Mouse (Mus musculus) limb, embryonic 12.5 days (tissue): Measurements from ENCODE around the gene Gm26558. TPM values are rescaled to one million over a fixed set of nuclear protein-coding genes. Genes with fewer than 3 reads are reported as not detected.

Experiments used
- ATAC-seq: fragments of 200-750 bp; cut with Nextera tagmentation; 2 replicates; pipeline ENCODE4 v1.8.0; 2017; ENCODE audit warnings: low read depth, moderate TSS enrichment; ENCODE audit not compliant: insufficient number of reproducible peaks, insufficient read depth, low FRiP score, low TSS enrichment
- H3K27ac ChIP-seq: fragments of 300-500 bp; sonication (generic); 2 replicates; pipeline ENCODE4 v1.5.1; 2016; ENCODE audit warnings: mild to moderate bottlenecking, moderate library complexity
- H3K27me3 ChIP-seq: fragments of 300-500 bp; sonication (generic); 2 replicates; pipeline ENCODE4 v1.6.1; 2016; ENCODE audit warnings: mild to moderate bottlenecking, moderate library complexity
- H3K36me3 ChIP-seq: fragments of 300-500 bp; sonication (generic); 2 replicates; pipeline ENCODE4 v1.6.1; 2016; ENCODE audit warnings: mild to moderate bottlenecking, moderate library complexity
- H3K4me1 ChIP-seq: fragments of 300-500 bp; sonication (generic); replicated peaks from 2 replicates; pipeline ENCODE4 v1.6.1; 2016
- H3K4me2 ChIP-seq: fragments of 300-500 bp; sonication (generic); 2 replicates; pipeline ENCODE4 v1.6.1; 2016; ENCODE audit warnings: mild to moderate bottlenecking, moderate library complexity
- H3K4me3 ChIP-seq: fragments of 300-500 bp; sonication (generic); replicated peaks from 2 replicates; pipeline ENCODE4 v1.5.1; 2016; ENCODE audit warnings: mild to moderate bottlenecking
- H3K9ac ChIP-seq: fragments of 300-500 bp; sonication (generic); replicated peaks from 2 replicates; pipeline ENCODE4 v1.6.1; 2016; ENCODE audit warnings: mild to moderate bottlenecking, moderate library complexity
- H3K9me3 ChIP-seq: fragments of 300-500 bp; sonication (generic); 2 replicates; pipeline ENCODE4 v1.6.1; 2016; ENCODE audit warnings: mild to moderate bottlenecking, moderate library complexity
- WGBS: fragments of 180-500 bp; shearing (Covaris S2); methylation state at CpG from one replicate; pipeline ENCODE4 v1.1.7; 2016; 5-methylcytosine and 5-hydroxymethylcytosine counted together
- polyA plus RNA-seq: library from polyadenylated mRNA; unstranded; fragments of >200 nt; fragmentation: Nextera tagmentation; extraction: Ambion mirVana; gene quantifications from 2 replicates; pipeline ENCODE4 v1.2.1, GENCODE M21; 2016

Gm26558 gene
- polyA plus RNA-seq, 1 experiment from 2014 or later, result 5.9 TPM

DNA sequence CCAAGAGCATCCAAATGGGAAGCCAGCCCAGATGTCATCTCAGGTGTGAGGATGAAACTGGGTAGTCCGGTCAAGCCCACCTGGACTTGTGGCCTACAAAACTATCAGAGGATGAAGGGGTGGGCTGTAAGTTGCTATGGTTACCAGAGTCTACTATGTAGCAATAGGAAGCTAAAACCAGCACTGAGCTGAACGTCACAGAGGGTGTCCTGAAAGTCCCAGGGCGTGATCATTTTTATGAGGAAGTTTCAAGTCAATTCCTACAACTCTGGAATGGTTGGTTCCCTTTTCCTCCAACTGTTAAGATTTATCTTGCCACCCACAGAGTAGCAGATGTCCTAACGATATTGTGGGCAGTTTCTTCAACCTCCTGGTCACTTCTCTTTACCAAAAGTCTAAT, 39.7 kb downstream of the Gm26558 start:
- Histone ChIP-seq H3K27me3 (peaks cover 21% of the 10 kb centered on the region), H3K36me3 (no peaks in the 10 kb centered on the region), H3K4me2 (no peak overlapping the region), H3K9me3 (no peaks in the 10 kb centered on the region), H3K27ac (no peak overlapping the region), H3K4me1 (0 out of 2 replicates have a peak, but pooled peaks cover 8% of the 10 kb centered on the region), H3K4me3 (no peak overlapping the region), H3K9ac (no peak overlapping the region)
- 66% methylated on average over 4 of the region's 4 CpGs for WGBS
- ATAC-seq, result no peak; the same call in 1 of the 2 replicates

DNA sequence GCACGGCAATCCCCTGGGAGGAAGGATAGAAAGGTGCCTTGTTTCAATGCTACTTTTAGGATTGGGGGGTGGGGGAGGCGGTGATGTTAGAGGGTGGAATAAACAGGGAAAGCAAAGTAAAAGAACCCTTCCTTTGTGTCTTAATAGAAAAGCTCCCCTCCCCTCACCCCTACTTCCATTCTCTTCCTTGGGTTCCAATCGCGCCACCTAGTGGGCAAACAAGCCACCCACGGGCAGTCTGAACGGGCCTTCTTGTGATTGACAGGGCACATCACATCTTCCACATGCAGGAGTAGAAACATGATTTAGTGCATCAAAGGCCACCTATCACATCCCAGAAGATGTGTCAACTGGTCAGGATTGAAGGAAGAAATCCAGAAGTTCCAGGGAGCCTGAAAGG, 41.7 kb downstream of the Gm26558 start:
- no peaks in the 10 kb centered on the region for H3K9me3 ChIP-seq
- peak overlapping the region; percentile 58 for H3K27ac ChIP-seq
- 0 out of 2 replicates have a peak, but pooled peaks cover 8% of the 10 kb centered on the region for H3K4me1 ChIP-seq
- H3K9ac ChIP-seq, result no peak overlapping the region
- H3K27me3 ChIP-seq, result peaks cover 19% of the 10 kb centered on the region
- H3K4me3 ChIP-seq, result no peak overlapping the region
- no peak overlapping the region for H3K4me2 ChIP-seq
- 21% methylated on average over 6 of the region's 6 CpGs for WGBS
- H3K36me3 ChIP-seq, result no peaks in the 10 kb centered on the region
- ATAC-seq, result no peak

DNA sequence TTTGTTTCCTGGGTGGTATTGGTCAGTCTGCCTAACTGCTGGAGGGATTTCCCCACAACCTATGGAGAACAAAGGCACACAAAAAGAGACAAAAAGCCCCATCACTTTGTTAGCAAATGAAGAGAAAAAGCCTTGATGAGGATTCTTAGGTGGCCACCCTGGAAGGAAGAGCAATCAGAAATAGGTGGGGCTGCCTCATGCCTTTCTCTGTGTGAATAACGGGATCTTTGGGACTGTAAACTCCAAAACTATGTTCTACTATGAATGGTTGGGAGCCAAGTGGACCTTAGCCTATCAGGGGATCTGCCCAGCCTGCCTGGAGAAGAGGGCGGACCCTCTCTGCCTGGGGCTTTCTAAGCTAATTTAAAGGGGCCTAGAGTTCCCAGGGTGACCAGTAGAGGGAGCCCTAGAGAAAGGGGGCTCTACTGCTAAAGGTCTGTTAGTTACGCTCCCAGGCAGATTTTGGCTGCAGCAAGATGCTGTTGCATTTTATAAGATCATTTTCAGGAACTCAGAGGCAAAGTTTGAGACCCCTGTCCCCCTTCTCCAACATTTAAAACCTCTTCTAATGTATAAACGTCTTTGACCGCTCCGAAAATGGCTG, 42.6 kb downstream of the Gm26558 start:
- Histone ChIP-seq H3K9ac (no peak overlapping the region), H3K4me1 (0 out of 2 replicates have a peak, but pooled peaks cover 8% of the 10 kb centered on the region), H3K4me3 (no peak overlapping the region), H3K9me3 (no peaks in the 10 kb centered on the region), H3K36me3 (no peaks in the 10 kb centered on the region), H3K27ac (peak overlapping the region; percentile 58), H3K4me2 (no peak overlapping the region), H3K27me3 (peaks cover 11% of the 10 kb centered on the region)
- 83% methylated on average over 6 of the region's 6 CpGs for WGBS
- no peak for ATAC-seq

DNA sequence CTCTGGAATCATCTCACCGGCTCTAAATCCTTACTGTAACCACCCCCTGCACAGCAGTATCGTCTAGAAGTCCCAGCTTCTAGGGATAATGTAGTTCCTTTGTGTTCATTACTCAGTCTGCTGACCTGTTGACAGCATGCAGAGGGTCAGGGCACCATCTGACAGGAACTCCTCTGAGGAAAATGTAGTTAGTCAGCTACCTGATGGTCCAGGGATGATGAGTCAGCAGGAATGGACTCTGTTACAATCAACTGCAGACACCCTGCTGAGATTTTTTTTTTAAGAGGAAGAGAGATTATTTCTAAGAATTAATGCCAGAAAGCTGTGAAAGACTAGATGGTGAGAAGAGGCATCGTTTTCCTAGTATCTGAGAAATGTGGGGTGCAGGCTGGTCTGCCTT, 45.3 kb downstream of the Gm26558 start:
- Histone ChIP-seq H3K4me2 (no peak overlapping the region), H3K27ac (no peak overlapping the region), H3K36me3 (no peaks in the 10 kb centered on the region), H3K4me1 (0 out of 2 replicates have a peak, but pooled peaks cover 8% of the 10 kb centered on the region), H3K27me3 (0 out of 2 replicates have a peak, but pooled peaks cover 3% of the 10 kb centered on the region), H3K9ac (no peak overlapping the region), H3K4me3 (no peak overlapping the region), H3K9me3 (no peaks in the 10 kb centered on the region)
- WGBS, result 66% methylated on average over 3 of the region's 3 CpGs
- no peak for ATAC-seq

DNA sequence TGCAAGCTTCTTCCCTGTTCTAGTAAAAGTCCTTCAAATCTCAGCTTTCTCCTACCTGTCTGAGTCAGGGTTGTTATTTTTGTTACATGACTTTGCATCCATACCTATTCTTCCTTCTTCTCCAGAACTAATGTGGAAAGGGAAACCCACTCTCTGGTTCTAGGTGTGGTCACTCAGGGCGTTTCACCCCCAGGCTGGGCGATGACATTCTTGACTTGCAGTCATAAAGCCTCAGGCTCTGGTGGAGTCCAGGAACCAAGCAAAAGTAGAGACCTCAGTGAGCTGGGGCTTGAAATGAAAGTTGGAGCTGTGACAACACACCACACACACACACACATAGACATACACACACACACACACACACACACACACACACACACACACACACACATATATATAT, 45.8 kb downstream of the Gm26558 start:
- Histone ChIP-seq H3K9me3 (no peaks in the 10 kb centered on the region), H3K27me3 (0 out of 2 replicates have a peak, but pooled peaks cover 3% of the 10 kb centered on the region), H3K36me3 (no peaks in the 10 kb centered on the region), H3K27ac (no peak overlapping the region), H3K4me3 (no peak overlapping the region), H3K4me2 (no peak overlapping the region), H3K4me1 (0 out of 2 replicates have a peak, but pooled peaks cover 6% of the 10 kb centered on the region), H3K9ac (no peak overlapping the region)
- ATAC-seq, result no peak
- WGBS, result 61% methylated on average over 2 of the region's 2 CpGs

DNA sequence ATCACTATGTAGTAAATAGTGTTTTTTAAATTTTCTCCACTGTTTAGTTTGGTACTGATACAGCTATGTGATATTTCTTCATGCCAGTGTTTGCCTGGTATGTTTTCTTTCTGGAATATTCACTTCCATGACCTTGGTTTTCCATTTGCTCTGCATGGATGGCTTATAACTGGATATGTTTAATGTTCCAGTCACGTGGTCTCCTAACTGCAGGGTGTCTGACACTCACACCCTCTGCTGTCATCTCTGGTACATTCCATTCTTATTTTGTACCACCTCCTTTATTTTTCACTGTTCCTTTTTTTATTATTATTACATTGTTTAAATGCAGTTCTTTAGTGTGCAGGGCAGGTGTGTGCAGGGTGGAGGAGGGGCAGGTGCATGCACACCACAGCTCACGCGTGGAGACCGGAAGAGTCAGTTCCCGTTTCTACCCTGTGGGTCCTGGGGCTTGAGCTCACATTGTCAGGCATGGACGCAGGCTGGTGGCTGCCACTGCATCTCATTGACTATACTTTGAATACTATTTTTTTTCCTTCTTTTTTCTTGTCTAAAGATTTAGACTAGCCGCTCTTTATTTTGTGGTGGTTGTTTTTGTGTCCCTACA, 47.1 kb downstream of the Gm26558 start:
- Histone ChIP-seq H3K4me3 (no peak overlapping the region), H3K4me1 (no peaks in the 10 kb centered on the region), H3K27me3 (no peaks in the 10 kb centered on the region), H3K36me3 (no peaks in the 10 kb centered on the region), H3K27ac (no peak overlapping the region), H3K9me3 (no peaks in the 10 kb centered on the region), H3K9ac (no peak overlapping the region), H3K4me2 (no peak overlapping the region)
- WGBS, result 90% methylated on average over 7 of the region's 7 CpGs
- no peak for ATAC-seq

Other genes with a start within 250 kb of the Gm26558 start
- gene Sp5, start 187.2 kb downstream of the Gm26558 start, polyA plus RNA-seq, result 0.92 and 1.0 TPM in 2 replicates
- 0.38 and 0.93 TPM in 2 replicates for gene Erich2, start 153.3 kb downstream of the Gm26558 start, polyA plus RNA-seq
- gene Gad1, start 109.0 kb downstream of the Gm26558 start, polyA plus RNA-seq, result 0.28 and 0.33 TPM in 2 replicates
- gene Gorasp2, start 532 bp downstream of the Gm26558 start, polyA plus RNA-seq, result 144 and 152 TPM in 2 replicates
- 36.7 and 46.8 TPM in 2 replicates for gene Tlk1, start 163.6 kb upstream of the Gm26558 start, polyA plus RNA-seq